ENCODE assay signal across 27 mouse cellular contexts in genomic region chr15:80899806-80900205, GRCm38 (mm10). TPM values are rescaled to one million over a fixed set of nuclear protein-coding genes. Genes with fewer than 3 reads are reported as not detected.
DNase-seq lines count a peak whose midpoint lies in the region; ATAC-seq and TF ChIP-seq lines count a peak whose summit lies in the region.
"Had no signal": no experiment of that assay in that cellular context is flagged by ENCODE, and none has a peak within 500 bp of the region (broad histone marks: within the 10 kb centered on the region; RNA-seq: fewer than 3 reads in every experiment).

No protein-coding gene starts in this region.

- H3K36me3 ChIP-seq in midbrain, embryonic 11.5 days (ENCODE audit: control insufficient read depth, insufficient read depth, low read length), result peaks cover 30% of the 10 kb centered on the region

- H3K27me3 ChIP-seq in midbrain, embryonic 11.5 days (ENCODE audit: control insufficient read depth, insufficient read depth, low read length), result no peaks in the 10 kb centered on the region
- H3K27me3 ChIP-seq: CH12.LX; embryonic facial prominence, embryonic 12.5 days; forebrain, embryonic 13.5 days; forebrain, embryonic 15.5 days; Patski had no signal

- H3K9me3 ChIP-seq in midbrain, embryonic 11.5 days (ENCODE audit: control insufficient read depth, low read length), result no peaks in the 10 kb centered on the region
- H3K9me3 ChIP-seq: embryonic facial prominence, embryonic 10.5 days; embryonic facial prominence, embryonic 12.5 days; forebrain, embryonic 13.5 days; forebrain, embryonic 15.5 days; G1E had no signal

- no peak overlapping the region for H3K9ac ChIP-seq in midbrain, embryonic 11.5 days (ENCODE audit: low read length)
- H3K9ac ChIP-seq: embryonic facial prominence, embryonic 12.5 days; forebrain, embryonic 13.5 days; forebrain, embryonic 15.5 days; forebrain, postnatal 0 days had no signal

- ATAC-seq in midbrain, embryonic 11.5 days (ENCODE audit: low FRiP score), result no peak
- ATAC-seq: activated CD4-positive, CD25-positive, alpha-beta regulatory T cell, adult 4 months; CD4-positive, CD25-positive, alpha-beta regulatory T cell, adult 4 months; forebrain, embryonic 13.5 days; forebrain, embryonic 15.5 days; forebrain, postnatal 0 days; Patski had no signal

- peaks cover 5% of the 10 kb centered on the region for H3K4me1 ChIP-seq in embryonic fibroblast, embryonic 13.5 days (ENCODE audit: control insufficient read depth, insufficient read depth, low read length)
- no peaks in the 10 kb centered on the region for H3K4me1 ChIP-seq in midbrain, embryonic 11.5 days (ENCODE audit: control insufficient read depth, insufficient read depth, low read length)
- H3K4me1 ChIP-seq: embryonic facial prominence, embryonic 10.5 days; embryonic facial prominence, embryonic 12.5 days; forebrain, embryonic 13.5 days; forebrain, embryonic 15.5 days had no signal

- no peak overlapping the region for H3K4me3 ChIP-seq in embryonic fibroblast, embryonic 13.5 days (ENCODE audit: insufficient read depth, low read length)
- no peak overlapping the region for H3K4me3 ChIP-seq in midbrain, embryonic 11.5 days (ENCODE audit: low read depth, low read length)
- H3K4me3 ChIP-seq: embryonic facial prominence, embryonic 10.5 days; embryonic facial prominence, embryonic 12.5 days; erythroblast, embryonic 14.5 days; forebrain, embryonic 13.5 days; forebrain, embryonic 15.5 days had no signal

- peak overlapping the region; percentile 89; the same call in 1 of the 2 replicates for H3K27ac ChIP-seq in embryonic fibroblast, embryonic 13.5 days (ENCODE audit: insufficient read depth, low read length)
- no peak overlapping the region for H3K27ac ChIP-seq in midbrain, embryonic 11.5 days (ENCODE audit: low read depth, low read length)
- H3K27ac ChIP-seq: embryonic facial prominence, embryonic 10.5 days; embryonic facial prominence, embryonic 12.5 days; forebrain, embryonic 13.5 days; forebrain, embryonic 15.5 days had no signal

- 90% methylated on average over 2 of the region's 2 CpGs for WGBS in midbrain, embryonic 11.5 days

- no peak overlapping the region for H3K4me2 ChIP-seq in midbrain, embryonic 11.5 days
- H3K4me2 ChIP-seq: embryonic facial prominence, embryonic 12.5 days; forebrain, embryonic 13.5 days; forebrain, embryonic 15.5 days had no signal

- no peak for TF ChIP-seq POLR2A in embryonic fibroblast, embryonic 13.5 days (IDR thresholded peaks at IDR 0.05; ENCODE audit: low read depth, low read length)

- no peak for TF ChIP-seq CTCF in embryonic fibroblast, embryonic 13.5 days (IDR thresholded peaks at IDR 0.05; ENCODE audit: borderline replicate concordance, insufficient read depth, low read length)

- peak; percentile 19 for DNase-seq in Muller cell, postnatal 12 days (ENCODE audit: inconsistent ontology term)
- DNase-seq in adipocyte (ENCODE audit: low spot score), result peak; percentile 14
- DNase-seq in midbrain, embryonic 11.5 days (ENCODE audit: low spot score, missing footprints), result no peak
- no peak for DNase-seq in gastrocnemius, postnatal 10 days
- DNase-seq in kidney, postnatal 10 days, result no peak
- DNase-seq in heart, adult 9 months (ENCODE audit: low spot score in 2 of 2), result no peak
- DNase-seq: adrenal gland, adult 2 months; adrenal gland, postnatal 10 days; adrenal gland, postnatal 25 days; B cell, adult 2 months; cerebellum, adult 11-12 months; cerebellum, adult 2 months; cerebellum, adult 9-10 months; cerebellum, postnatal 10 days; cerebellum, postnatal 25 days; forebrain, postnatal 0 days had no signal

RNA-seq across cellular contexts. Expression of gene Adsl, which starts 48.5 kb away (rescaled TPM):
- 46.7 and 51.6 TPM in 2 replicates for polyA plus RNA-seq in embryonic fibroblast, embryonic 13.5 days (2011; ENCODE audit: insufficient read length, low read depth, missing spikeins)
- 158 and 162 TPM in 2 replicates for polyA plus RNA-seq in midbrain, embryonic 11.5 days (2014; fragmentation: Nextera tagmentation; extraction: Ambion mirVana)
- total RNA-seq in gastrocnemius, postnatal 10 days (2021), result 100 to 1,000 TPM; 157 to 182 TPM

Comparison
In these comparisons a context has a peak if more than half of its experiments do, and no peak if none do; other contexts are left out.
1. DNase-seq: peak in Muller cell, postnatal 12 days (single experiment) and adipocyte (single experiment); none in midbrain, embryonic 11.5 days (single experiment), gastrocnemius, postnatal 10 days (single experiment), kidney, postnatal 10 days (single experiment) and heart, adult 9 months (0 of 2).